Mouse (Mus musculus) adrenal gland, postnatal 36 days (tissue): ENCODE data around the gene Rhbg. TPM values are rescaled to one million over a fixed set of nuclear protein-coding genes. Genes with fewer than 3 reads are reported as not detected.
"Not testable (repeated sequence)": the region's sequence is repeated elsewhere in the genome, so short reads cannot be mapped to it uniquely, and the experiment has no call there.

ENCODE experiments used
- DNase-seq, 2 experiments: peaks; one replicate each; pipeline ENCODE4 v3.0.0; 2021; ENCODE audit warnings: mixed read lengths in 1 of 2
- long read RNA-seq, 2 experiments: library from polyadenylated mRNA; stranded (forward); transcript quantifications; one replicate each; pipeline ENCODE4 v2.0.0; 2021; ENCODE audit warnings: borderline sequencing depth in 2 of 2
- total RNA-seq, 2 experiments: library from RNA; stranded (reverse); gene quantifications; 2 replicates each; pipeline ENCODE4 v1.2.3; 2021

The Rhbg gene
- total RNA-seq = 1 to 10 TPM; 5.5 to 7.9 TPM
- long read RNA-seq, experiment 1, transcript Rhbg-201 (10 exons, 1,937 nt) = major isoform, 7 of 9 reads
- long read RNA-seq, experiment 1, partial matches to known transcripts = 0 of 9 reads
- long read RNA-seq, experiment 1, other reads (novel, unspliced or antisense) = 2 of 9 reads
- long read RNA-seq, experiment 2, partial matches to known transcripts = 0 of 3 reads
- long read RNA-seq, experiment 2, other reads (novel, unspliced or antisense) = 0 of 3 reads

DNA sequence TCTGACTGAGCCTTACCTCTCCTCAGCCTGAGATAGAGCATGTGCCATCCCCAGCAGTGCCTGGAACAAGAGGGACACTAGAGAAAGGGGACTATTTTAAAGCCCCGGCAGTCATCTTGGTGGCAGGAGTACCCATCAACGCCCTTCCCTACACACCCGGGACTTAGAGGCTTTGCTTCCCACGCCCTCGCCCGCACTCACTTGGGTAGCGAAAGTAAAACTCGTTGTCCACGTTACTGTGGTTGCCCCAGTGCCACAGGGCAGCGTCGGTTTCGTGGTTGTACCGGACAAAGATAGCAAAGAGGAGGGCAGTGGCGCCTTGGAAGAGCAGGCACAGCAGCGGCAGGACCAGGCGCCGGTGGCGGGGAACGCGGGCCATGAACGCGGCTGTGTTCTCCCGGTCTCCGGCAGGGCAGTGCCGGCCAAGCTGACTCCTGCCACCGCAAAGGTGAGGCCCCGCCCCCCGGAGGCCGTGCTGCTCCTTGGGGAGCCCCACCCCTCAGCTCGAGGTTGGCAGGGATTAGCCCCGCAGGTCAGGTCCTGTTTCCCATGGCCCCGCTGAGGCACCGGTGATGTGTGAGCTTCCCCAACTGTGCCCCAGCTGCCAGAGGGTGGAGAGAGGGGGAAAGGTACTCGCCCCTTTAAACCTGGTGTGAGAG lies at the start of gene Rhbg:
Gene Rhbg (minus strand): TSS at position 442 of the 659 bp plus-strand sequence.
- DNase-seq = peak; percentile 80 to 87

DNA sequence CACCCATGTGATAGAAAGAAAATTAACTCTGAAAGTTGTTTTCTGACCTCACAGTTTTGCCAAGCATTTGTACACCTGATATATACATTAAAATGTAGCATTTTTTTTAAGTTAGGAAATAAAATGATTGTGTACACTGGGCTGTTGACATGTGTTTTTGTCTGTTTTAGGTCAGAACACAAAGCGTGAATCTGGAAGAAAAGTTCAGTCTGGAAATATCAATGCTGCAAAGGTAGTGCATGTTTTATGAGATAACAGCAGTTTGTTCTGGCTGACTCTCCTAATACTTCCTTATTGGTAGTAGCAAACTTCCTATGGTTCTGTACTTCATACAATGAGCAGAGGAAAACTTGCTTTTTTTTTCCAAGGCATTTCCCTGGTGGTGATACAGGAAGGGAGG lies 44.7 kb upstream of the Rhbg start:
- DNase-seq = no peak

DNA sequence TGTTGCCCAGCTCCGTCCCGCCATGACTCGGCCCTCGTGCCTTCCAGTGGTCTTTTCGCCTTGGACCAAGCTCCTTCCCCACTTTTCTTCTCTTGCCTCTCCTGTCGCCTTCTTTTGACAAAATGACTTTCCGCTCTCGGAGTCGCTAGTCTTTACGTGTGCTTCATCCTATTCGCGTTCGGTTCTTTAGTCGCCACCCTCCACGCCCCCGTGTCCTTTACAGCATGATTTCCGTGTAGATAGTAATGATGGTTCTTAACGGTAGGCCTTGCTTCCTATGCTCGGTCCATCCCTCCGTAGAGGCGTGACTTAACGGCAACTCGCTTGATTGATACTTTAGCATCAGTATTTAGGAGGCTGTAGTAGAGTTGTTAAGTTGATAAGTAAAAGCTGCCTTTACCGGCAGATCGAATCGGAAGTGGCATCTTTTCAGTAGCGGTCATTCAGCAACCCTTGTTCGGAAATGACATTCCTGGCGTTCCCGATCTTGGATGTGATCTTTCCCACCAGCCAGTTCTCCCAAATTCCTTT lies 42.9 kb upstream of the Rhbg start:
- no peak for DNase-seq

DNA sequence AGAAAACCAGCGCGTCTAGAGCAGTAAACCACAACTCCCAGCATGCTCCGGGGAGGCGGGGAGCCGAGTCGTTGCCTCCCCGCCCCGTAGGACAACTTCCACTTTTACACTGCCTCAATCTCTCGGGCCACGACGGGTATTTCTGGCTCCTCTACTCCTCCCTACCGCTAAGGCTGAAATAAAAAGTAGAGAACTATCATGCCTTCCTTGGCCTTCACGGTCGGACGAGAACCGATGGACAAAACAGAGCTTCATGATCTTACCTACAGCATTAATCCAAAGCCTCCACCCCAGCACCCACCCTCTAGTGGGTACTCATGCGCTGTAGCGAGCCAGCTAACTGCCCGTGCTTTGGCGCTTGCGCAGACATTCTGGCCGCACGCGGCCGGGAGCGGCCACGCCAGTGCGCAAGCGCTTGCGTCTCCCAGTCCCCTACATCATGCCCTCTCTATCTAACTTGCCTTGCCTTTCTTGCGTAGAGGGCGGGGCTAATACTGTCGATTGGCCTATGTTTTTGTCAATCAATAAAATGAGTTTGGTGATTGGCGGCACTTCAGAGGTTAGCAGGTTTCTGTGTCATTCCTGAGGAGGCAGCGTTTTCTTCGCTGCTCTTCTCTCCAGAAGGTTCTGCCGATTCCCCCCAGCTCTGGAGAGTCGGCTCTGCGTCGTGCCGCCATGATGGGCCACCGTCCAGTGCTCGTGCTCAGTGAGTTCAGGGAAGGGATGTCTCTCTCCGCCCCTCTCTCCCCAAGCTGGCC lies 42.2 kb upstream of the Rhbg start, which contains the start of the genes Tsacc and Cct3:
Gene Tsacc (minus strand): TSS at position 439 of the 758 bp plus-strand sequence.
Gene Cct3 (plus strand): TSS at position 556 of the 758 bp plus-strand sequence.
- DNase-seq = peak; percentile 96

DNA sequence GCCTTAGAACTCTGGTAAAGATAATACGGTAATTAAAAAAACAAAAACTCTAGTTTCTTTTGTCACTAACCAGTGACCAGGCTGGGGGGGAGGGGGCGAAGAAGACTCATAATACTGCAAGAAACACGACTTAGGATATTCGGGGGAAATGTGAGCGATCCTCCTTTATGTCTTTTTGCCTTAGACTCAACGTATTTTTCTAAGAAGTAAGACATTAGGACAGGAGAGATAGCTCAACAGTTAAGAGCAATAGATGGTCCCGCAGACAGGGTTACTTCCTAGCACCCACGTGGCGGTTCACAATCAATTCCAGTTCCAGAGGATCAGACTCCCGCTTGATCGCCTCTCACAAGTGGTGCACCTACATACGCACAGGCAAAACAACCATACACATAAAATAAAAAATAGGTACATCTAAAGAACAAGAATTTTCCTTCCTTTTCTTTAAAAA lies 41.6 kb upstream of the Rhbg start:
- no peak for DNase-seq

DNA sequence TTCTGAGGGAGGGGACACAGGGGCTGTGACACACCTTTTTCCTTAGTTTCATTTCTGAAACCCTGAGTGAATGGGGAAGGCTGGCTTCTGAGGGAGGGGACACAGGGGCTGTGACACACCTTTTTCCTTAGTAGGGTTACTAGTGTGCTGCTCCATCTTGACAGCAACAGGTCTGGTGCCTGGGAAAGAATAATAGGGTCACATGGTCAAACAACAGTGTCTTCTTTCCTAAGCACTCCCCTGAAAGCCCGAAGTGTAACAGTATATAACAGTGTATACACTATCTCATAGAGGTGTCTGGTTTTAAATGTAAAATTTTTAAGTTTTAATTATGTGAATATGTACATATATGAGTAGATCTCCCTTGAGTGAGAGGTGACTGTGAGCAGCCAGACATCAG lies 40.8 kb upstream of the Rhbg start:
- not testable (repeated sequence) for DNase-seq

DNA sequence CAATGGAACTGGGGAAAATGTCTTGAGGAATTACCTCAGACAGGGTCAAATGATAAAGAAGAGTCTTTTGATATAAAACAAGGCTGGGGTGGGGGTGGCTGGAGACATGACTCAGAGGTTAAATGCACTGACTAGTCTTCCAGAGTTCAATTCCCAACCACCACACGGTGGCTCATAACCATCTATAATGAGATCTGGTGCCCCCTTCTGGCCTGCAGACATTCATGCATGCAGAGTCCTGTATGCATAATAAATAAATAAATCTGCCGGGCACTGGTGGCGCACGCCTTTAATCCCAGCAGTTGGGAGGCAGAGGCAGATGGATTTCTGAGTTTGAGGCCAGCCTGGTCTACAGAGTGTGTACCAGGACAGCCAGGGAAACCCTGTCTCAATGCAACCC lies 37.5 kb upstream of the Rhbg start:
- DNase-seq = peak; percentile 32 to 56

DNA sequence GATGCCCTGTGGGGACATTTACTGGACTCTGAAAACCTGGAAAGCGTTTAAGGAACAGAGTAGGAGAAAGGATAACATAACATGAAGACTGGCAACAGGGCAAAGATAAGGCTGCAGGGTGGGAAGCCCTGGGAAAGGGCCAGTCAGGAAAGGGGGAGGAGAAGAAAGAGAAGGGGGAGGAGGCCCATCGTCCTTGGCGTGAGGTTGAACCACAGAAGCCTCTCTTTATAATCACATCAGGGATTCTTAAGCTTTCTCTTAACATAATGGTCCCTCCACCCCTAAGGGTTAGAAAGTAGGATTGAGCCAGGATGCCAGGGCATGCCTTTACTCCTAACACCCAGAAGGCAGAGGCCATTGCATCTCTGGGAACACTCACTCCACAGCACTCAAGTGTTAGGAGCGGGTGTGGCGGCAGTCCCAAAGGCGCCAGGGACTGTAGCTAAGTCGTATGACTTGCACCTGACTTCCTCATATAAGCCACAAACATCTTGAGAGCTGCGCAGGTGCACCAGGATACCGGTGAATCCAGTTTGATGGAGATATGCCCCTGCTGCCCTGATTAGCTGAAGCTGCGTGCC lies 33.7 kb upstream of the Rhbg start:
- DNase-seq = not testable (repeated sequence)

DNA sequence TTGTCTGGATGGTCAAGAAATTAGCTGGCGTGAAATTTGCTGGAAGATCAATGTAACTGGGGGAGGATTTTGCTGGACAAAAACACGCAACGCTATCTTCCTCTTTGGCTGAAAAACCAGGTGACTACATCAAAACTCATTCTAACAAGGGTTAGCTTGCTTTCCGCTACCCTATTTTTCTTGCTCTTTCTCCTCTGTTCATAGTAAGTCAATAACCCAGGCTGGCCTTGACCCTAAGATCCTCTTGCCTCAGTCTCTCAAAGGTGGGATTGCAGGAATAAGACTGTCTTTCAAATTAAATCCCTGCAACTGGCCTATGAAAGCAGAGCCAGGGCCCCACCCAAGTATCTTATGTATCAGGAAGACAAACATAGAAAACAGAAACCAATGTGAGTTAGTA lies 32.6 kb upstream of the Rhbg start, which contains the start of gene Gm38392:
Gene Gm38392 (minus strand): TSS at position 101 of the 400 bp plus-strand sequence.
- no peak for DNase-seq

DNA sequence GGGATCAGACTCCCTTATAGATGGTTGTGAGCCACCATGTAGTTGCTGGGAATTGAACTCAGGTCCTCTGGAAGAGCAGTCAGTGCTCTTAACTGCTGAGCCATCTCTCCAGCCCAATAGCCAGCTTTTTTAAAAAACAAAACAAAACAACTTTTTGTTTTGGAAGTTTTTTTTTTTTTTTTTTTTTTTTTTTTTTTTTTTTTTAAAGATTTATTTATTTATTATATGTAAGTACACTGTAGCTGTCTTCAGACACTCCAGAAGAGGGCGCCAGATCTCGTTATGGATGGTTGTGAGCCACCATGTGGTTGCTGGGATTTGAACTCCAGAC lies 31.0 kb upstream of the Rhbg start:
- not testable (repeated sequence) for DNase-seq

DNA sequence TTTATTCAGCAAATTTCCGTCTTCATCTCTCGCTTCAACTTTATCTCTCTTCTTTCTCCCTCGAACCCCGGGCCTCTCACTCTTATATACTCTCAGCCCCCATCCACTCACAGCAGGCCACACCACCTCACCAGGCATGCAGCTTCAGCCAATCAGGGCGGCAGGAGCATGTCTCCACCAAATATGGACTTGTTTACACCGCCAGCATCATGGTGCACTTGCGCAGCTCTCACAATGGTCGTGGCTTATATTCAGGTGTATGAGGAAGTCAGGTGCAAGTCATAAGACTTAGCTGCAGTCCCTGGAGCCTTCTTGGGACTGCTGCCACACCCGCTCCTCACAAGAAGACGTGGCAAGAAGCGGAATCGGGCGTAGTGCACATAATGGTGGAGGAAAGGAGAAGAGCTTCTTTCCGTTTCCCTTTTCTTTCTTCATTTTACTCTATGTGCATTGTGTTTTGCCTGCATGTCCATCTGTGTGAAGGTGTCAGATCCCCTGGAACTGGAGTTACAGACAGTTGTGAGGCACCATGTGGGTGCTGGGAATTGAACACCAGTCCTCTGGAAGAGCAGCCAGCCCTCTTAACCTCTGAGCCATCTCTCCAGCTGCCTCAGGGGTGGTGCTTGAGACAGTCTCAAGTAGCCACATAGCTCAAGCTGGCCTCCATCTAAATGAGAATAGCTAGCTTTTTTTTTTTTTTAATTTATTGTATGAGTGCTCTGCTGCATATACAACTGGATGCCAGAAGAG lies 30.5 kb upstream of the Rhbg start:
- not testable (repeated sequence) for DNase-seq

DNA sequence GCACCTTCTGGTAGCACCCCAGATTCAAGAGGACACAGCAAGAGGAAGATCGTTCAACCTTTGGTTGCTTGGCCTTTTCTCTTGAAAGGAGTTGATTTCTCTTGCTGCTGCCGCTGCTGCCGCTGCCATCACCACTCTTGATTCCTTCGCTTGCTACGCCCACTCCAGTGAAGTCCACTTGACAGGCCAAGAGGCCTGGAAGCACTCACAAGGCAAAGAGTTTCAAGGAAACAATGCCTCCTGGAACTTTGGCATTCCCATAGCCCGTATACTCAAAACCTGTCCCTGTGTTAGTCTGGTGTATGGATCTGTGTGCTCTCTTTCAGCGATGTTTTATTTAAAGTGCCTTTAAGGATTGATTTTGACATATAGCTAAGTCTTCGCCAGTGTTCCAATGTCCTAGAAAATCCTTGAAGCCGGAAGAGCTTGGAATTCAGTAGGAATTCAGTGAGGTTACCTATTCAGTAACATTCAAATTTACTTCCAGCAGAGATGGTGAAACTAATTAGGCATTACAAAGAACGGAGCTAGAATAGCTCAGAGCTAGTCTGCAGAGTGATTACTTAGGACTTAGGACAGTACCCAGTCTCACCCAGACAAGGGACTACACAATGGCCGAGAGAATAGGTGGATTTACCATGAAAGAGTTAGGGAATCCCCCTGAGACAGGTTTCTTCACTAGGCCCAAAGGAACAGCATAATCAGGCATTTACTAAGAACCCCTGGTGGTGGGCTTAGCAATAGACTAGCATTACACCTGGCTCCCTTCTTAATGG lies 26.8 kb upstream of the Rhbg start:
- not testable (repeated sequence) for DNase-seq

DNA sequence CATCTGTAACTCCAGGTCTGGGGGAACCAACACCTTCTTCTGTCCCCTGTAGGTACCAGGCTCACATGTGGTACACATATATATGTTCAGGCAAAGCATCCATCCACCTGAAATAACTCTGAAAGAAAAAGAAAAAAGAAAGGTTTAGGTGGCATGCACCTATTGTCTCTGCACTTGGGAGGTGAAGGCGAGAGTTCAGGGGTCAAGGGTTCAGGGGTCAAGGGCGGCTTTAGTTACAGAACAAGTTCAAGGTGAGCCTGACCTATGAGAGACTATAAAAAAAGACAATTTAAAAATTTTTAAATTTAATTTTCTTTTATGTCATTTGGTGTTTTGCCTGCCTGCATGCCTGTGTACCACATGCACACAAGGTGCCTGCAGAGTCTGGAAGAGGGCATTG lies 25.5 kb upstream of the Rhbg start:
- DNase-seq = no peak

DNA sequence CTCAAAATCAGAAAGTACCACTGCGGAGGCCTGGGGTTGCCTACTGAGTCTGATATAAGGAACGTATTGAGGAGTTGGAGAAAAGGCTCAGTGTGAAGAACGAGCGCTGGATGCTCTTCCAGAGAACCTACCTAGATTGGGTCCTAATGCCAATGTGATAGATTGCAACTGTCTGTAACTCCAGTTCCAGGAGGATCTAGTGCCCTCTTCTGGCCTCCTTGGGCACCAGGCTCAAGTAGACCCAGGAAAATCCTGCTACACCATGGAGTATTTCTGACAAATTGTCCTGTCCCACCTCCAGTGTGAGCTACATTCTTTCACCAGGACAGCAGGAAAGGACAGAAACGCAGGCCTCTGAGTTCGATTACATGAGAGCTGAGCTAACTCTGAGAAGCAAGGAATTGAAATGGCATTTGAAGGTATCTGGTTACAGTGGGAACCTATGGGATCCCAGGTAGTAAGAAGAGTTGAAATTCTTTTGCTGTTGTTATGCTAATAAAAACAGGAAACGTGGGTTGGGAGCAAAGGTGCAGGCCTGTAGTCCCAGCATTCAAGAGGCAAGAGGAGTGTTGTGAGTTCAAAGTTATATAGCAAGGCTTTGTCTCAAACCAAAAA lies 22.1 kb upstream of the Rhbg start:
- peak; percentile 49 to 56 for DNase-seq

DNA sequence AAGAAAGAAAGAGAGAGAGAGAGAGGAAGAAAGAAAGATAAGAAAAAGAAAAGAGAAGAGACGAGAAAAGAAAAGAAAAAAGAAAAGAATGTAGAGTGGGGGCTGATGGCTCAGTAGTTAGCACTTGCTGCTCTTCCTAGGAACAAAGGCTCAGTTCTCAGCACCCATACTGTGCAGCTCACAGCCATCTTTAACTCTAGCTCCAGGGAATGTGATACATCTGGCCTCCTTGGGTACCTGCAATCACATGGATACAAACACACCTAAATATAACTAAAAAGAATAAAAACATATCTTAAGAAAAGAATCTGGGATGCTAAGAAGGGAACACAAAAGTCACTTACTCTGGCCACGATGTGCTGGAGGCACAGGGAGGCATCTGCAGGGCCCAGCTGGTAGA lies 21.6 kb upstream of the Rhbg start:
- no peak for DNase-seq

DNA sequence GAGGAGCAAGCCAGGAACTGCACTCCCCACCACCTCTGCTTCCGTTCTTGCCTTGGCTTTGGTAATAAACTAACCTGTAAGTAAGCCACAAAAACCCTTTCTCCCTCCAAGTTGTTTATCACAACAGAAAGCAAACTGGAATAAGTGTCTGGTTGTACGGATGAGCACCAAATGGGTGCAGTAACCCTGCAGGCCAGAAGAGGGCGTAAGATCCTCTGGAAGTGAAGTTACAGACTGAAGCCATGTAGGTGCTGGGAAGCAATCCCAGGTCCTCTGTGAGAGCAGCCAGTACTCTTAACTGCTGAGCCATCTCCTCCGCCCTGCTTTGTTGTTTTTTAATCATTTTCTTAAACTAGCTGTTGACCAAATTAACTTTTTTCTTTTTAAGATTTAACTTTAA lies 19.5 kb upstream of the Rhbg start:
- no peak for DNase-seq

DNA sequence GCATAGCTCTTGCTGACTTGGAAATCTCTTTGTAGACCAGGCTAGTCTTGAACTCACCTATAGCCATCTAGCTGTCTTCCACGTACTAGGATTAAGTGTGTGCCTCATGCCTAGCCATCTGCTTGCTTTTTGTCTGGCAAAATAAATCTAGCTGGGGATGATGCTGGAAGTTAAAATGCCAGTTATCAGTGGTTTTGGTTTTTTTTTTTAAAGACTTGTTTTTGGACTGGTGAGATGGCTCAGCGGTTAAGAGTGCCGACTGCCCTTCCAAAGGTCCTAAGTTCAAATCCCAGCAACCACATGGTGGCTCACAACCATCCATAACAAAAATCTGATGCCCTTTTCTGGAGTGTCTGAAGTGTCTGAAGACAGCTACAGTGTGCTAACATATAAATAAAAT lies 17.4 kb upstream of the Rhbg start:
- DNase-seq = no peak

DNA sequence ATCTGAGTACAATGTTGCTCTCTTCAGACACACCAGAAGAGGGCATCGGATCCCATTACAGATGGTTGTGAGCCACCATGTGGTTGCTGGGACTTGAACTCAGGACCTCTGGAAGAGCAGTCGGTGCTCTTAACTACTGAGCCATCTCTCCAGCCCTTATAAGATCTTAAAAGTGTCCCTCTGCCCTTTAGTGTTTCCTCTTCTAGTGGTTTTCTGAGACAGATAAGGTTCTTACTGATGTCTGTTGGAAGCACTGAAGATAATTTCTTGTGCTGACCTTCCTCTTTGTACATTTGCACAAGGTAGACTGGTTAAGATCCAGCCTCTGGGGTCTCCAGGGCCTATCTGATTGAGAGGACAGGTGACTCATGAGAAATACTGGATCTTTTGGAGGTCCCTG lies 16.8 kb upstream of the Rhbg start:
- DNase-seq = not testable (repeated sequence)

DNA sequence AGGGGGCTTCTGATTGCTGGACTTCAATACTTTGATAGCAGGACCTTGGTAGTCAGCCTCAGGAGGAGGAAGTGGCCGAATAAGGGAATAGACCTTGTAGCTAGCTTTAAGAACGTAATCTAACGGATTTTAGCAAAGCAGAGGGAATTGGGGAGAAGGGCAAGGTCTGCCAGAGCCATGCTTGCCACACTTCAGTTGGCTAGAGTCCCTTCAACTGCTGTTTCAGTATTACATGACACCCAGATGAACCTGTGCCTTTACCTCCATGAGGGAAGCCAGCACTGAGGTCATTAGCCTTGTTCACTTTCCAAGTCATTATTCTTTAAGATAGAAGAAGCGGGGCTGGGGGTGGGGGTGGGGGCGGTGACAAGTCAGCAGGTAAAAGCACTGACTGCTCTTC lies 14.5 kb upstream of the Rhbg start:
- DNase-seq = no peak

DNA sequence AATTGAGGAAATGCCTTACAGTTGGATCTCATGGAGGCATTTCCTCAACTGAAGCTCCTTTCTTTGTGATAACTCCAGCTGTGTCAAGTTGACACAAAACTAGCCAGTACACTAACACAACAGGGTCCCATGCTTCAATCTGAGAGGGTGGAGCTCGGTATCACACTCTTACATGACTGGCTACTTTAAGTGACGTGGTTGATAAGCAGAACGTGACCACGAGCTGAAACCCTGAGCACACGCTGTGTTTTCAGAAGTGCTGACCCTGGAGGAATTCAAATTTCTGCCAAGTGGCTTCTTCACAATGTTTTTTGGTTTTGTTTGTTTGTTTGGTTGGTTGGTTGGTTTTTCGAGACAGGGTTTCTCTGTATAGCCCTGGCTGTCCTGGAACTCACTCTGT lies 13.5 kb upstream of the Rhbg start:
- not testable (repeated sequence) for DNase-seq
